In the genomic region with DNA sequence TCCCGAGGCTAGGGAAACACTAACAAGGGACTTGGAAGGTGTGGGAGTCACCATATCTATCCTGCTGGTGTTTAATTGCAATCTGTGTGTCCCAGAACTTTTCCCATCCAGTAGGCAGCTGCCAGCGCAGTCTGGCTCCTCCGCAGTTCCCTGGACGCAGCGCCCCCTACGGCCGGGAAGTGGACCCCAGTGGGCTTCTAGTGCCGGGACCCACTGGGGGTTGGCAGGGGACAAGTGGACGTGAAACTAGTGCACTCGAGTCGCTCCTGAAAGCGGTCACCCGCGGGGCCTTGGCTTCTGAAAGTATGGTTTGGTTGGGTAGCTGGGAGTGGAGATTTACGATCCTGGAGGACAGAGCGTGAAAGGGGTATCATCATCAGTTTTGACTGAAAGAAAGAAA, we compare ENCODE assay signal across 9 mouse cellular contexts.
DNase-seq lines count a peak whose midpoint lies in the region; ATAC-seq and TF ChIP-seq lines count a peak whose summit lies in the region.
"Had no signal": no experiment of that assay in that cellular context is flagged by ENCODE, and none has a peak within 500 bp of the region (broad histone marks: within the 10 kb centered on the region; RNA-seq: fewer than 3 reads in every experiment).

No protein-coding gene starts in this region.

- H3K4me2 ChIP-seq in liver, embryonic 11.5 days = no peak overlapping the region
- no peak overlapping the region for H3K4me2 ChIP-seq in liver, embryonic 12.5 days
- no peak overlapping the region for H3K4me2 ChIP-seq in limb, embryonic 11.5 days (ENCODE audit: low read depth, severe bottlenecking)

- peaks cover 74% of the 10 kb centered on the region for H3K27me3 ChIP-seq in liver, embryonic 11.5 days (replicated peaks; ENCODE audit: control insufficient read depth, insufficient read depth, low read length)
- H3K27me3 ChIP-seq in liver, embryonic 12.5 days (replicated peaks) = peaks cover 77% of the 10 kb centered on the region
- peaks cover 12% of the 10 kb centered on the region; the same call in 1 of the 2 replicates for H3K27me3 ChIP-seq in limb, embryonic 11.5 days (ENCODE audit: control insufficient read depth, insufficient read depth, low read length)
- no peaks in the 10 kb centered on the region for H3K27me3 ChIP-seq in testis, adult 2 months (ENCODE audit: control insufficient read depth, insufficient read depth, low read length)

- H3K36me3 ChIP-seq in liver, embryonic 11.5 days (ENCODE audit: control insufficient read depth, insufficient read depth, low read length) = no peaks in the 10 kb centered on the region
- no peaks in the 10 kb centered on the region for H3K36me3 ChIP-seq in liver, embryonic 12.5 days
- no peaks in the 10 kb centered on the region for H3K36me3 ChIP-seq in limb, embryonic 11.5 days (ENCODE audit: control insufficient read depth, insufficient read depth, low read length)
- H3K36me3 ChIP-seq in testis, adult 2 months (ENCODE audit: control insufficient read depth, insufficient read depth, low read length) = no peaks in the 10 kb centered on the region

- H3K4me1 ChIP-seq in liver, embryonic 11.5 days (replicated peaks; ENCODE audit: control insufficient read depth, insufficient read depth, low read length) = no peaks in the 10 kb centered on the region
- H3K4me1 ChIP-seq in liver, embryonic 12.5 days = no peaks in the 10 kb centered on the region
- H3K4me1 ChIP-seq in limb, embryonic 11.5 days (ENCODE audit: control insufficient read depth, insufficient read depth, low read length) = no peaks in the 10 kb centered on the region
- H3K4me1 ChIP-seq in testis, adult 2 months (ENCODE audit: control insufficient read depth, insufficient read depth, low read length) = peaks cover 12% of the 10 kb centered on the region

- no peak for TF ChIP-seq POLR2A in testis, adult 2 months (IDR thresholded peaks at IDR 0.05; ENCODE audit: control insufficient read depth, low read depth, low read length)

- H3K9me3 ChIP-seq in liver, embryonic 11.5 days (ENCODE audit: control insufficient read depth, low read length) = no peaks in the 10 kb centered on the region
- H3K9me3 ChIP-seq in liver, embryonic 12.5 days (replicated peaks) = no peaks in the 10 kb centered on the region
- H3K9me3 ChIP-seq in limb, embryonic 11.5 days (ENCODE audit: control insufficient read depth, low read length) = no peaks in the 10 kb centered on the region

- TF ChIP-seq CTCF in testis, adult 2 months (IDR thresholded peaks at IDR 0.05; ENCODE audit: control insufficient read depth, insufficient read depth, insufficient replicate concordance, low read depth, low read length) = no peak

- no peak overlapping the region for H3K4me3 ChIP-seq in liver, embryonic 11.5 days (ENCODE audit: low read depth, low read length)
- no peak overlapping the region for H3K4me3 ChIP-seq in liver, embryonic 12.5 days
- no peak overlapping the region for H3K4me3 ChIP-seq in limb, embryonic 11.5 days (ENCODE audit: low read depth, low read length)
- peak overlapping the region; percentile 38 for H3K4me3 ChIP-seq in testis, adult 2 months (ENCODE audit: control insufficient read depth, low read depth, low read length)

- ATAC-seq in liver, embryonic 11.5 days (replicated peaks; ENCODE audit: low FRiP score) = no peak
- no peak for ATAC-seq in liver, embryonic 12.5 days
- ATAC-seq in limb, embryonic 11.5 days (ENCODE audit: insufficient number of reproducible peaks, low FRiP score, low TSS enrichment, low read depth) = no peak

- H3K27ac ChIP-seq in liver, embryonic 11.5 days (ENCODE audit: low read depth, low read length) = no peak overlapping the region
- no peak overlapping the region for H3K27ac ChIP-seq in liver, embryonic 12.5 days
- H3K27ac ChIP-seq in limb, embryonic 11.5 days (replicated peaks; ENCODE audit: low read depth, low read length) = no peak overlapping the region
- peak overlapping the region; percentile 70 for H3K27ac ChIP-seq in testis, adult 2 months (ENCODE audit: control insufficient read depth, insufficient read depth, low read depth, low read length)
- H3K27ac ChIP-seq: liver, embryonic 14.5 days had no signal

- 22% methylated on average over 16 of the region's 16 CpGs for WGBS in liver, embryonic 11.5 days
- WGBS in liver, embryonic 12.5 days (ENCODE audit: insufficient replicate concordance) = 8% methylated on average over 16 of the region's 16 CpGs
- WGBS in limb, embryonic 11.5 days = 26% methylated on average over 16 of the region's 16 CpGs

- no peak overlapping the region for H3K9ac ChIP-seq in liver, embryonic 11.5 days (ENCODE audit: low read depth, low read length)
- H3K9ac ChIP-seq in liver, embryonic 12.5 days = no peak overlapping the region
- H3K9ac ChIP-seq in limb, embryonic 11.5 days (ENCODE audit: low read length) = no peak overlapping the region
- H3K9ac ChIP-seq: liver, embryonic 14.5 days had no signal

- DNase-seq in adrenal gland, postnatal 14 days = peak; percentile 23
- DNase-seq in adrenal gland, adult 18-20 months (ENCODE audit: low spot score in 2 of 2) = no peak
- DNase-seq in liver, embryonic 11.5 days (ENCODE audit: low spot score) = peak; percentile 34
- DNase-seq in limb, embryonic 11.5 days (ENCODE audit: low spot score) = peak; percentile 60
- DNase-seq in frontal cortex, postnatal 36 days (ENCODE audit: low spot score in 2 of 2) = no peak
- no peak for DNase-seq in kidney, adult 8-10 months

Comparison
In these comparisons a context has a peak if more than half of its experiments do, and no peak if none do; other contexts are left out.
1. DNase-seq: peak in adrenal gland, postnatal 14 days (single experiment), liver, embryonic 11.5 days (single experiment) and limb, embryonic 11.5 days (single experiment); none in adrenal gland, adult 18-20 months (0 of 2), frontal cortex, postnatal 36 days (0 of 2) and kidney, adult 8-10 months (0 of 2).